Mouse (Mus musculus) activated CD4-positive, CD25-positive, alpha-beta regulatory T cell (primary cell): Measurements from ENCODE around the gene Cwc22. TPM values are rescaled to one million over a fixed set of nuclear protein-coding genes. Genes with fewer than 3 reads are reported as not detected.

Experiments
- polyA plus RNA-seq, 2 experiments: library from polyadenylated mRNA; unstranded; fragments of 100-300 nt; shearing (Covaris generic); gene quantifications; one replicate each; pipeline ENCODE4 v1.2.1; 2017

The Cwc22 gene
- 10 to 100 TPM; 27.5 to 35.4 TPM for polyA plus RNA-seq

DNA sequence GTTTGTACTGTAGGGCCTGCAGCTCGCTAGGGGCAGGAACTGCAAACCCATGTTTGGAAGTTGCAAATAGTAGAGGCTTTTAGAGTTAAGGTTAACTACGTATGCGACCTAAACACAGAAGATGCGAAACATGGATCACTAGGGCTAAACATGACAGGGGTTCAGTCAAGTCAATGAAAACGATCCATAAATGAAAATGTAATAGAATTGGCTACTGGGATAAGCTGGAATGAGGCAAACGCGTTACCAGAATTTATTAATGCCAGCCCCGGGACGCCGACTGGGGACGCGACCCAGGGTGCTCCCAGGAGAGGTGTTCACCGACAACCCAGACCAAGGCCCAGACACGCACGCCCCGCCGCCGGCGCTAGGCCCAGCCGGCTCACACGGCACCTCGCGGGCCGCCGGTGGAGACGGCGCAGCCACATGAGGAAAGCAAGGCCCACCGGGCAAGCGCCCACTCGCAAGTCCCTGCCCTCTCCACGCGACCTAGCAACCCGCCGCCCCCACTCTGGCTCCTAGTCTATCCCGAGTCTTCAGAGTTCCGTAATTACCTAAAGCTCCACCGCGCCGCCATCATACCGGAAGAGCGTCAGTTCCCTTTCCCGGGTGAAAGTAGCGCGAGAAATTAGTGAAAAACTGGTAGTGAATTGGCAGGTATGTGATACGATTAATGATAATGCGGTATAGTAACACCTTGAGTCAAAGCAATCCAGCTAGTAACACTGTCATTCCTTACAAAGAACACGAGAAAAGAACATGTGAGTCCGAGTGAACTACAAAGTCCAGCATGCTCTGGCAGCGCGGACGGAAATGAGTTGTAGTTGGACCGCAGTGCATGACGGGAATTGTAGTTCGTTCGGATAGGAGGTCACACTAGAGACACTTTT lies at the start of gene Cwc22:
Gene Cwc22 (minus strand): TSS at position 780 of the 890 bp plus-strand sequence.

Other genes with a start within 250 kb of the Cwc22 start
- gene Zfp385b, start 126.7 kb downstream of the Cwc22 start, polyA plus RNA-seq, result under 1 TPM in 1 of 2 experiments, not detected in 1; 0.63 TPM